Mouse (Mus musculus) midbrain, embryonic 14.5 days (tissue): Measurements from ENCODE around the gene Bcat1. TPM values are rescaled to one million over a fixed set of nuclear protein-coding genes. Genes with fewer than 3 reads are reported as not detected.
A peak's percentile ranks its signal among the peaks of the same experiment; 100 is the strongest.

ENCODE experiments used
- ATAC-seq: fragments of 200-750 bp; cut with Nextera tagmentation; 2 replicates; pipeline ENCODE4 v1.8.0; 2017; ENCODE audit warnings: moderate number of reproducible peaks, moderate library complexity; ENCODE audit not compliant: low FRiP score, low TSS enrichment
- DNase-seq: peaks from one replicate; pipeline ENCODE4 v3.0.0-alpha.2; 2015
- H3K27ac ChIP-seq: fragments of 300-500 bp; sonication (generic); replicated peaks from 2 replicates; pipeline ENCODE4 v1.5.1; 2014; ENCODE audit warnings: mild to moderate bottlenecking, low read depth, low read length, moderate library complexity
- H3K27me3 ChIP-seq: fragments of 300-500 bp; sonication (generic); 2 replicates; pipeline ENCODE4 v1.6.1; 2014; ENCODE audit warnings: low read length, control low read depth, mixed read lengths; ENCODE audit not compliant: control insufficient read depth, insufficient read depth
- H3K36me3 ChIP-seq: fragments of 300-500 bp; sonication (generic); 2 replicates; pipeline ENCODE4 v1.6.1; 2014; ENCODE audit warnings: low read length, control low read depth; ENCODE audit not compliant: control insufficient read depth, insufficient read depth
- H3K4me1 ChIP-seq: fragments of 300-500 bp; sonication (generic); 2 replicates; pipeline ENCODE4 v1.6.1; 2014; ENCODE audit warnings: mild to moderate bottlenecking, antibody characterized with exemption, low read length, control low read depth; ENCODE audit not compliant: control insufficient read depth, insufficient read depth
- H3K4me2 ChIP-seq: fragments of 300-500 bp; sonication (generic); 2 replicates; pipeline ENCODE4 v1.6.1; 2014; ENCODE audit warnings: mild to moderate bottlenecking, low read length, moderate library complexity
- H3K4me3 ChIP-seq: fragments of 300-500 bp; sonication (generic); replicated peaks from 2 replicates; pipeline ENCODE4 v1.5.1; 2014; ENCODE audit warnings: low read depth, low read length
- H3K9ac ChIP-seq: fragments of 300-500 bp; sonication (generic); replicated peaks from 2 replicates; pipeline ENCODE4 v1.6.1; 2014; ENCODE audit warnings: mild to moderate bottlenecking, low read length, moderate library complexity
- H3K9me3 ChIP-seq: fragments of 300-500 bp; sonication (generic); 2 replicates; pipeline ENCODE4 v1.6.1; 2016; ENCODE audit warnings: low read length, control low read depth, mixed read lengths; ENCODE audit not compliant: control insufficient read depth
- WGBS: fragments of 180-500 bp; shearing (Covaris S2); extraction: QIAGEN DNeasy Blood & Tissue Kit; methylation state at CpG from one replicate; pipeline ENCODE4 v1.1.7; 2014; 5-methylcytosine and 5-hydroxymethylcytosine counted together
- polyA plus RNA-seq: library from polyadenylated mRNA; unstranded; fragments of >200 nt; fragmentation: Nextera tagmentation; extraction: Ambion mirVana; gene quantifications from 2 replicates; pipeline ENCODE4 v1.2.1, GENCODE M21; 2014

Gene Bcat1
- polyA plus RNA-seq, 1 experiment from 2014 or later, result 117 TPM

DNA sequence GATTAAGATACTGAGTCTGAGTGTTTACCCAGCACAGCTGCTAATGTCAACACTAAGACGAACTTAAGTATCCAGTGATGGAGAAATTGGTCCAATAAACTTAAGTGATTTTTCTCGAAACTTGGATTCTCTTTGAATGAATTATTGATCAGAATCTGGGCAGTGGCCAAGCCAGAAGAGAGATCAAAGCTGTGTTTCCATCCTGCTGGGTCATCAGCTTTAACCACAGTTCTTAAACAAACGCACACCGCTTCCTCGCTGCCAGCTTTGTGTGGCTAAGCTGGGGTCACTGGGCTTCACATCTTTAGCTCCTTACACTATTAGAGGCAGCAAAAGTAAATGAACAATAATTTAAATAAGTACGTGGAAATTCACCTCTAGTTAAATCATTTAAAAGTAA is 108.4 kb downstream of the Bcat1 start:
- no peak overlapping the region for H3K4me2 ChIP-seq
- 47% methylated on average over 6 of the region's 6 CpGs for WGBS
- no peaks in the 10 kb centered on the region for H3K27me3 ChIP-seq
- DNase-seq, result no peak
- ATAC-seq, result no peak
- H3K9ac ChIP-seq, result no peak overlapping the region
- H3K36me3 ChIP-seq, result no peaks in the 10 kb centered on the region
- H3K4me1 ChIP-seq, result no peaks in the 10 kb centered on the region
- no peak overlapping the region for H3K27ac ChIP-seq
- H3K9me3 ChIP-seq, result no peaks in the 10 kb centered on the region
- no peak overlapping the region for H3K4me3 ChIP-seq

GRCm38 (mm10) chr6:144964205-144964604 is 111.8 kb downstream of the Bcat1 start:
- Histone ChIP-seq H3K4me2 (no peak overlapping the region), H3K4me1 (no peaks in the 10 kb centered on the region), H3K4me3 (no peak overlapping the region), H3K27ac (no peak overlapping the region), H3K27me3 (no peaks in the 10 kb centered on the region), H3K36me3 (no peaks in the 10 kb centered on the region), H3K9ac (no peak overlapping the region), H3K9me3 (no peaks in the 10 kb centered on the region)
- no peak for ATAC-seq
- 84% methylated on average over 4 of the region's 4 CpGs for WGBS
- DNase-seq, result peak; percentile 70

- H3K9ac ChIP-seq, result no peak overlapping the region
- WGBS, result 88% methylated on average over 8 of the region's 8 CpGs
- ATAC-seq (no peak), DNase-seq (no peak)
- H3K36me3 ChIP-seq, result no peaks in the 10 kb centered on the region
- H3K27me3 ChIP-seq, result no peaks in the 10 kb centered on the region
- no peaks in the 10 kb centered on the region for H3K9me3 ChIP-seq
- H3K4me1 ChIP-seq, result no peaks in the 10 kb centered on the region
- H3K27ac ChIP-seq, result no peak overlapping the region
- H3K4me3 ChIP-seq, result no peak overlapping the region
- H3K4me2 ChIP-seq, result no peak overlapping the region
Observed at GRCm38 (mm10) chr6:144963156-144963555, 112.8 kb downstream of the Bcat1 start.

GRCm38 (mm10) chr6:144962013-144962354 is 114.0 kb downstream of the Bcat1 start:
- no peaks in the 10 kb centered on the region for H3K4me1 ChIP-seq
- H3K9me3 ChIP-seq, result no peaks in the 10 kb centered on the region
- peak overlapping the region; percentile 38; the same call in 1 of the 2 replicates for H3K4me2 ChIP-seq
- whole genome bisulfite sequencing, result 71% methylated on average over 4 of the region's 4 CpGs
- H3K9ac ChIP-seq, result no peak overlapping the region
- no peak for ATAC-seq
- H3K27ac ChIP-seq, result no peak overlapping the region
- H3K4me3 ChIP-seq, result no peak overlapping the region
- peak; percentile 70 for DNase-seq
- H3K27me3 ChIP-seq, result no peaks in the 10 kb centered on the region
- H3K36me3 ChIP-seq, result no peaks in the 10 kb centered on the region

GRCm38 (mm10) chr6:144961253-144962012 is 114.6 kb downstream of the Bcat1 start:
- Histone ChIP-seq H3K9me3 (no peaks in the 10 kb centered on the region), H3K4me2 (peak overlapping the region; percentile 38), H3K36me3 (no peaks in the 10 kb centered on the region), H3K9ac (no peak overlapping the region; the same call in 1 of the 2 replicates), H3K27me3 (no peaks in the 10 kb centered on the region), H3K27ac (no peak overlapping the region), H3K4me3 (0 out of 2 replicates have a peak overlapping the region, but pooled peaks have one; percentile 6), H3K4me1 (no peaks in the 10 kb centered on the region)
- DNase-seq (peak; percentile 80), ATAC-seq (peak; percentile 58; the same call in 1 of the 2 replicates)
- 61% methylated on average over 25 of the region's 25 CpGs for WGBS

GRCm38 (mm10) chr6:144955887-144956547 is 120.0 kb downstream of the Bcat1 start:
- Histone ChIP-seq H3K4me1 (no peaks in the 10 kb centered on the region), H3K36me3 (no peaks in the 10 kb centered on the region), H3K27me3 (no peaks in the 10 kb centered on the region), H3K9ac (no peak overlapping the region), H3K4me3 (no peak overlapping the region), H3K9me3 (no peaks in the 10 kb centered on the region), H3K4me2 (no peak overlapping the region), H3K27ac (no peak overlapping the region)
- no peak for ATAC-seq
- 79% methylated on average over 14 of the region's 14 CpGs for WGBS
- no peak for DNase-seq

DNA sequence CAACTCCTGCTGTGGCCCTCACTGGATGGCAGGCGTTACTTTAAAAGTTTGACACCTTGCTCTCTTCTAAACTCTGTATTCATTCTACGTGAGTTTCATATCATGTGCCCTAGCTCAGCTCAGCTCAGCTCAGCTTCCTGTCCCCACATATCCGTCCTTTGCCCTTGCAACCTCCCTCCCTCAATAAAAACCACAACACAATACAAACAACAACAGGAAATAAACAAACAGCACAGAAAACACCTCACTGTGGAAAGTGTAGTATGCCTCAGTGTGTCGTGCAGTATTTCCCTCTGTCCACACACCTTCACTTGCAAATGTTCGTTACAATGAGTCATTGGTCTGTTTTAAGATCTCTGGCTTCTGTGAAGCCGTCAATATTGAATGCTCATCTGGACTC is 123.1 kb downstream of the Bcat1 start:
- no peak for DNase-seq
- Histone ChIP-seq H3K9me3 (no peaks in the 10 kb centered on the region), H3K4me1 (no peaks in the 10 kb centered on the region), H3K27me3 (no peaks in the 10 kb centered on the region), H3K27ac (no peak overlapping the region), H3K4me2 (no peak overlapping the region), H3K4me3 (no peak overlapping the region), H3K9ac (no peak overlapping the region), H3K36me3 (no peaks in the 10 kb centered on the region)
- no peak for ATAC-seq
- 91% methylated on average over 6 of the region's 6 CpGs for WGBS

DNA sequence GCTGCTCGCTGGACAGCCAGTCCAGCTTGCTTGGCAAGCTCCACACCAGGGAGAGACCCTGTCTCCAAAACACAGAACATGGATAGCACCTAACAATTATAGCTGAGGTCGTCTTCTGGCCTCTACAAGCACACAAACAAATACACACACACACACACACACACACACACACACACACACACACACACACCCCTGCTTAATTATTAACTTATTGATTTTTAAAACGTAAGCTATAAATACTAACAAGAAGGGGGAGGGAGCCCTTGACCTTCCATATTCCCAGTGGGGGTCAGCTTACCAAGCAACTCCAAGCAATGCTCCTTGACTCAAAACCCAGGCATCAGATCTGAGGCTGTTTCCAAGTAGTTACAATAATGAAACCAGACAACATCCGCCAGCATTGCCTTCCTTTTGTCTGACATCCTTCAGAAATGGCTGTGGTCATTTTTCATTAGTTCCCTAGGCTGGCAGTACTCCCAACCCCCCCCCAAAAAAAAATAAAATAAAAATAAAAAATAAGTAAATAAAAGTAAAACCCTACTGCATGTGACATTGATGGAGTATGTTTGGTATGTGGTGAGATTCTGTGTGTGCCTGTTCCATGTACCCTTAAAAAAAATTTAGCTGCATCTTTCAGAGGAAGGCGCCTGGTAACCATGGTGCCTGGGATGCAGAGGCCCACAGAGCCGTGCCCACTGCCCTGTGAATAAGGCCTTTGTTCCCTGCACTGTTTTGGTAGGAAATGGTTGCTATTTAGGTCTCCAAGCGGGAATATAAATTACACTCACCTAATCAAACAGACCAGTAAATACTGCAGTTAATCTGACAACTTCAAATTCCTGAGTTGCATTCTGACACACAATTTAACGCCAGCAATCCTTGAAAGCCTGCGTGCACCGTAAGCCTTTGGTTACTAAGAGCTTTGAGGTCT is 131.3 kb downstream of the Bcat1 start:
- H3K27me3 ChIP-seq, result no peaks in the 10 kb centered on the region
- WGBS, result 24% methylated on average over 10 of the region's 10 CpGs
- H3K4me1 ChIP-seq, result peaks cover 15% of the 10 kb centered on the region
- H3K9me3 ChIP-seq, result no peaks in the 10 kb centered on the region
- H3K9ac ChIP-seq, result no peak overlapping the region
- DNase-seq, result peak; percentile 73
- H3K27ac ChIP-seq, result peak overlapping the region; percentile 47
- no peak overlapping the region for H3K4me3 ChIP-seq
- no peaks in the 10 kb centered on the region for H3K36me3 ChIP-seq
- ATAC-seq, result peak; percentile 71; the same call in 1 of the 2 replicates
- no peak overlapping the region for H3K4me2 ChIP-seq
